Mouse (Mus musculus) hindbrain, embryonic 13.5 days (tissue): ENCODE data around the gene Fmnl1. TPM values are rescaled to one million over a fixed set of nuclear protein-coding genes. Genes with fewer than 3 reads are reported as not detected.

ENCODE experiments used
- ATAC-seq: fragments of 200-750 bp; cut with Nextera tagmentation; 2 replicates; pipeline ENCODE4 v1.8.0; 2017; ENCODE audit warnings: moderate TSS enrichment; ENCODE audit not compliant: low FRiP score
- H3K27ac ChIP-seq: fragments of 300-500 bp; sonication (generic); 2 replicates; pipeline ENCODE4 v1.5.1; 2015; ENCODE audit warnings: inconsistent platforms, mild to moderate bottlenecking, moderate library complexity
- H3K27me3 ChIP-seq: fragments of 300-500 bp; sonication (generic); 2 replicates; pipeline ENCODE4 v1.6.1; 2015; ENCODE audit warnings: mild to moderate bottlenecking, inconsistent platforms
- H3K36me3 ChIP-seq: fragments of 300-500 bp; sonication (generic); 2 replicates; pipeline ENCODE4 v1.6.1; 2015; ENCODE audit warnings: mild to moderate bottlenecking, inconsistent platforms
- H3K4me1 ChIP-seq: fragments of 300-500 bp; sonication (generic); replicated peaks from 2 replicates; pipeline ENCODE4 v1.6.1; 2015; ENCODE audit warnings: inconsistent platforms
- H3K4me2 ChIP-seq: fragments of 300-500 bp; sonication (generic); 2 replicates; pipeline ENCODE4 v1.6.1; 2015; ENCODE audit warnings: inconsistent platforms, mild to moderate bottlenecking, moderate library complexity
- H3K4me3 ChIP-seq: fragments of 300-500 bp; sonication (generic); 2 replicates; pipeline ENCODE4 v1.5.1; 2015; ENCODE audit warnings: mild to moderate bottlenecking, inconsistent platforms
- H3K9ac ChIP-seq: fragments of 300-500 bp; sonication (generic); 2 replicates; pipeline ENCODE4 v1.6.1; 2015; ENCODE audit warnings: mild to moderate bottlenecking, inconsistent platforms
- H3K9me3 ChIP-seq: fragments of 300-500 bp; sonication (generic); 2 replicates; pipeline ENCODE4 v1.6.1; 2016; ENCODE audit warnings: inconsistent platforms
- WGBS: fragments of 180-500 bp; shearing (Covaris S2); methylation state at CpG from one replicate; pipeline ENCODE4 v1.1.7; 2015; 5-methylcytosine and 5-hydroxymethylcytosine counted together
- polyA plus RNA-seq: library from polyadenylated mRNA; unstranded; fragments of >200 nt; fragmentation: Nextera tagmentation; extraction: Ambion mirVana; gene quantifications from 2 replicates; pipeline ENCODE4 v1.2.1, GENCODE M21; 2015

Gene Fmnl1
- polyA plus RNA-seq: 3.1 and 3.3 TPM in 2 replicates

DNA sequence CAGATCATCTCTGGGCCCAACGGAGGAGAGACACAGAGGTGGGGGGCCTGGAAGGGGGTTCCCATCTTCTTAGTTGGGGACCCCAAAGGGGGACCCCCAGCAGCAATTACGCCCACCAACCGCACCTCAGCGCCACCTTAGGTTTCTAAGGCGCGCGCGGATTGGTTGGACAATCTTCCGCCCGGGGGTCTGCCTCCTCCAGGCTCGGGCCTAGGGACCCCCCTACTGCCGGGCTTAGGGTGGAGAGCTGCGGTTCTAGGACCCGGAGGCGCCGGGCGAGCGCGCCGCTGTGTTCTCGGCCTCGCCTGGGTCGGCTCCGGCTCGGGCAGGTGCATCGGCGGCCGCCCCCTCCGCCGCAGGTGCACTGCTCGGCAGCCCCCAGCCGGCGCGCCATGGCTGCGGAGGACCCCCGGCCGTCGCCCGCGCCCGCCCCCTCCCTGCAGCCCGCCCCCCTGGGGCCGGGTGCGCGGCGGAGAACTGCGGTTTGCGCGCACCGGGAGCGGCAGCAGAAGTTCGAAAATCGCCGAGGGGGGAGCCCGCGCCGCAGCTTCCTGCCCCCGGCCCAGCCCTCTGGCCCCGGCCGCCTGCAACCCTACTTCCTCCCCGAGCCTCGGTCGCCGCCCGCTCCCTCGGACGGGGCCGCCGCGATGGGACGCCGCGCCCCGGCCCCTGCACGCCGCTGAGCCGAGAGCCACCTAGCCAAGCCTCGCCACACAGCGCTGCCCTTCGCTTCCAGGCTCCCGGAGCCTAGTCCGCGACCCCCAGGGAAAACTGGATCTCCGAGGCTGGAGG, at the start of gene Fmnl1:
Gene Fmnl1, plus strand, starts transcription at position 614 of the 792 bp plus-strand sequence.
- ATAC-seq: peak; percentile 86
- peak within 1 kb of the TSS; percentile 48; the same call in 1 of the 2 replicates for H3K27ac ChIP-seq
- H3K36me3 ChIP-seq: no peaks in the 10 kb centered on the region
- H3K9me3 ChIP-seq: no peaks in the 10 kb centered on the region
- peaks cover 42% of the 10 kb centered on the region for H3K4me1 ChIP-seq
- H3K9ac ChIP-seq: peak within 1 kb of the TSS; percentile 76
- peak within 1 kb of the TSS; percentile 83 for H3K4me2 ChIP-seq
- peak within 1 kb of the TSS; percentile 74 for H3K4me3 ChIP-seq
- peaks cover 71% of the 10 kb centered on the region for H3K27me3 ChIP-seq
- WGBS: under 1% methylated on average over 58 of the region's 84 CpGs

- Histone ChIP-seq H3K4me1 (peaks cover 48% of the 10 kb centered on the region), H3K36me3 (no peaks in the 10 kb centered on the region), H3K4me3 (peak within 1 kb of the TSS; percentile 85), H3K9ac (peak within 1 kb of the TSS; percentile 100), H3K27me3 (no peaks in the 10 kb centered on the region), H3K4me2 (peak within 1 kb of the TSS; percentile 87), H3K27ac (peak within 1 kb of the TSS; percentile 98), H3K9me3 (no peaks in the 10 kb centered on the region)
- 1% methylated on average over 39 of the region's 39 CpGs for WGBS
- peak; percentile 67 for ATAC-seq
Measured at GRCm38 (mm10) chr11:103131701-103132575, 39.0 kb upstream of the Fmnl1 start, which contains the start of gene Hexim2. Hexim2 (plus strand) TSS chr11:103132429.

DNA sequence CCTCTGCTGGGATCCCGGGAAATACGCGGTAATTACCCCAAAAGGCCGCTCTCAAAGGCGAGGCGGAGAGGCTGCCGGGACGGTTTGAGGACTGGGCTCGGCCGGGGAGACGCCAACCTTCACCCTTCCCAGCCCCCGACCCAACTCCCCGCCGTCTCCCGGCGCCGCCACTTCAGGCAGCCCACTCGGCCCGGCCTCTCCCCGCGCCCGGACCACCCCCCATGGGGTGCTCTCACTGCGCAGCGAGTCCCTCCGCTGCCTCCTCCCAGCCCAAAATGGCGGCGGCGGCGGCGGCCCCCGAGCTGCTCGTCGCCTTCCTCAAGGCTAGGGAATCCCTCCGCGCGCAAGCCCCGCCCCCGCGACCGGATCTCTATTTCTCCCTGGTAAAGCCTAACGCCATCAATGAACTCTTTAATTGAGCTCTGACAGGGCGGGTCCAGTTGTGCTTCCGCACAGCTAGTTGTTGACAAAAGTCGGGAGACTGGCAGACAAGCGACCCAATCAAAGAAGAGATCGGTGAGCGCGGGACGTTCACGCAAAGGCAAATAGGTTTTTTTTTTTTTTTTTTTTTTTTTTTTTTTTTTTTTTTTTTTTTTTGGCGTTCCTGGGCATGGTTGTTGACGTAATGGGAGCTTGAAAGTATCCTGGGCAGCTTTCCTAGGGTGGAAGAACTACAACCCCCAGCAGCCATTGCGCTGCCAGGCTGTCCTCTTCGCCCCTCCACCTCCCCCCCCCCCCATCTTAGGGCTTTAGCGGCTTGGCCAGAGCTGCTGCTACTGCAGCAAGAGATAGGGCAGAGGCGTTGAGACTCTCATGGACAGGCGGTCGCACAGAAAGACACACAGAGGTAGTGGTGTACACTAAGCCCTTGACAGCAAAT, 38.1 kb upstream of the Fmnl1 start:
- ATAC-seq: peak; percentile 92
- Histone ChIP-seq H3K4me3 (peak overlapping the region; percentile 85), H3K9ac (peak overlapping the region; percentile 100), H3K27me3 (no peaks in the 10 kb centered on the region), H3K9me3 (no peaks in the 10 kb centered on the region), H3K4me2 (peak overlapping the region; percentile 87), H3K4me1 (peaks cover 48% of the 10 kb centered on the region), H3K27ac (peak overlapping the region; percentile 98), H3K36me3 (no peaks in the 10 kb centered on the region)
- 2% methylated on average over 58 of the region's 58 CpGs for WGBS

DNA sequence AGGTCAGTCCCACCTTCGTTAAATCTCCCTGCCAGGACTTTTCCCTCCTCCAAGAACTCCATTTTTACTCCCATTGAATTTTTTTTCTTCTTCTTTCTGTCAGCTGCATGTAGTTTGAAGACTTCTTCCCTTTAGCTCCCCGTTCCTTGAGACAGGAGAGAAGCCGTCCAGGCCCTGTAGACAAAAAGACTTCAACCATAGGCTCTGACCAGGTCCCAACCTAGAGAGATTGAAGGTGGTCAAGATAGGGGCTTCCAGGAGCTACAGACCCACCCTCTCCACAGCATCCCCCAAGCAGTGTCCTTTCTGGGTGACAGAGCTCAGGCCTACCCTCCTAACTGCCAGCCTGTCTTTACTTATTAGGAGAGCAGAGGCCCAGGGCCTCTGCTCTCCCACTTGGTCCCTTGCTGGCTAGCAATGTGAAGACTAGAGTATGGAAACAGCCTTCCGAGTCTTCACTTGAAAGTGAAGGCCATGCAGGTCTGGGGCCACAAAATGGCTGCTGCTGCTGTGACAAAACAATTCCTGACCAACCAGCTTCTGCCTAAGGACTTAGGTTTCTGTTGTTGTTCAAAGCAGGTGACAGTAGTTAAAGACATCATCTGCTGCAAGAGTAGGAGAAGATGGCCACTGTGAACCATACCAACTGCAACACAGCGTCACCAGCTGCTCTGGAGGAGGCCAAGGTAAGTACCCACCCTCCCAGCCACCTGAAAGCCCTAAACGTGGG, 37.3 kb upstream of the Fmnl1 start:
- Histone ChIP-seq H3K27ac (peak overlapping the region; percentile 80), H3K9ac (peak overlapping the region; percentile 68), H3K4me3 (peak overlapping the region; percentile 33), H3K36me3 (peaks cover 5% of the 10 kb centered on the region), H3K27me3 (no peaks in the 10 kb centered on the region), H3K9me3 (no peaks in the 10 kb centered on the region), H3K4me2 (peak overlapping the region; percentile 53), H3K4me1 (peaks cover 48% of the 10 kb centered on the region)
- 56% methylated on average over 6 of the region's 6 CpGs for WGBS
- peak; percentile 33; the same call in 1 of the 2 replicates for ATAC-seq

GRCm38 (mm10) chr11:103134221-103134620, 36.7 kb upstream of the Fmnl1 start:
- peaks cover 48% of the 10 kb centered on the region for H3K4me1 ChIP-seq
- peak overlapping the region; percentile 68; the same call in 1 of the 2 replicates for H3K9ac ChIP-seq
- H3K9me3 ChIP-seq: no peaks in the 10 kb centered on the region
- no peak for ATAC-seq
- peak overlapping the region; percentile 53 for H3K4me2 ChIP-seq
- WGBS: 75% methylated on average over 3 of the region's 3 CpGs
- H3K27me3 ChIP-seq: no peaks in the 10 kb centered on the region
- H3K36me3 ChIP-seq: peaks cover 11% of the 10 kb centered on the region
- 0 out of 2 replicates have a peak overlapping the region, but pooled peaks have one; percentile 33 for H3K4me3 ChIP-seq
- H3K27ac ChIP-seq: peak overlapping the region; percentile 80; the same call in 1 of the 2 replicates

GRCm38 (mm10) chr11:103136039-103136577, 34.8 kb upstream of the Fmnl1 start:
- WGBS: 84% methylated on average over 8 of the region's 8 CpGs
- no peak overlapping the region for H3K27ac ChIP-seq
- ATAC-seq: no peak
- no peak overlapping the region for H3K9ac ChIP-seq
- H3K9me3 ChIP-seq: no peaks in the 10 kb centered on the region
- no peak overlapping the region for H3K4me3 ChIP-seq
- no peak overlapping the region for H3K4me2 ChIP-seq
- H3K27me3 ChIP-seq: no peaks in the 10 kb centered on the region
- H3K36me3 ChIP-seq: peaks cover 24% of the 10 kb centered on the region
- H3K4me1 ChIP-seq: peaks cover 43% of the 10 kb centered on the region

GRCm38 (mm10) chr11:103139951-103140762, 30.8 kb upstream of the Fmnl1 start:
- Histone ChIP-seq H3K4me2 (no peak overlapping the region), H3K9me3 (no peaks in the 10 kb centered on the region), H3K9ac (peak overlapping the region; percentile 9; the same call in 1 of the 2 replicates), H3K4me1 (peaks cover 44% of the 10 kb centered on the region), H3K36me3 (peaks cover 24% of the 10 kb centered on the region), H3K27ac (peak overlapping the region; percentile 30; the same call in 1 of the 2 replicates), H3K27me3 (no peaks in the 10 kb centered on the region), H3K4me3 (no peak overlapping the region)
- ATAC-seq: no peak
- 85% methylated on average over 14 of the region's 14 CpGs for WGBS

DNA sequence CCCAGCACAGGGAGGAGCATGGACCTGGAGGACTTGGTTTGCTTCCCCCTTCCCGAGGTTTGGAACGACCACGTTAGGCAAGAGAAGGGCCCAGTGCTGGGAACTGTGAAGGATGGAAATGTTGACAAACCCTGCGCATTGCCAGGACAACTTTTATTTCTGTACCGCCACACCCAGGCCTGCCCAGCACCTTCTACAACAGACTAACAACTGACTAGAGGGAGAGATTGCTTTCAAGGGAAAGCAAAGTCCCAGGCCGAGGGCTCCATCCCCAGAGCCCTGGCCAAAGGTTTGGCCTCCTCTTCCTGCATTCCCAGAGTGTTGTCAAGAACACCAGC, 30.2 kb upstream of the Fmnl1 start:
- Histone ChIP-seq H3K36me3 (peaks cover 24% of the 10 kb centered on the region), H3K4me3 (no peak overlapping the region), H3K4me1 (peaks cover 38% of the 10 kb centered on the region), H3K9ac (peak overlapping the region; percentile 9), H3K9me3 (no peaks in the 10 kb centered on the region), H3K4me2 (no peak overlapping the region), H3K27ac (peak overlapping the region; percentile 30; the same call in 1 of the 2 replicates), H3K27me3 (no peaks in the 10 kb centered on the region)
- WGBS: 65% methylated on average over 6 of the region's 6 CpGs
- ATAC-seq: no peak

DNA sequence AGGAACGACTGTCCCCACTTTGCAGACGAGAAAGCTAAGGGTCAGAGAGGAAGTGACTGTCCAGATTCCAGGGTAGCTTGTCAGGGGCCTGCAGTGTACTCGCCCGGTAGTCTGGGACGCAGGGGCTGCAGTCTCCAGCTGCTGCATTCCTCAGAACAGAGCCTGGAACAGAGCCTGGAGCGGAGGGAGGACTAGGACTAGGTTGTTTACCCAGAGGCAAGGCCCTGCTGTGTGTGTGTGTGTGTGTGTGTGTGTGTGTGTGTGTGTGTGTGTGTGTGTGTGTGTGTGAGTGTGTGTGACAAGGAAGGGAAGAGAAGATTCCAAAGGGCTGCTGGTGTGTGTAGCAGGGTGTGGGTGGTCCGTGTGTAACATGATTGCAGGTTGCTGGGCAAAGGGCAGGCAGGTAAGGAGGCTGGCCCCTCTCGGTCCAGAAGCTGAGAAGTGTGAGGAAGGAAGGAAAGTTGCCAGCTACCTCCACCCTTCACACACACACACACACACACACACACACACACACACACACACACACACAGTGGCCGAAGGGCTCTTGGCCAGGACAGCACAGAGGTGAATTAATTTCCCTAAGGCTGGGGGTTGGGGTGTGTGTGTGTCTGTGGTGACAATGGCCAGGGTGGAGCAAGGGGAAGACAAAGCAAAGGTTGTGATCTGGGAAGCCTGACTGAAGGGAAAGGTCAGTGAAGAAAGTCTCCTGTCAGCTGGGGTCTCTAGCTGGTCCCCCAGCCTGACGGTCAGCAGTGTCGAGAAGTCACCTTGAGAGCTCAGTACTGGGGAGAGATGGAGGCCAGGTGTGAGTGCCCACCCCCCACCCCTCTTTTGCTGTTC, 29.6 kb upstream of the Fmnl1 start:
- 41% methylated on average over 11 of the region's 11 CpGs for WGBS
- peak overlapping the region; percentile 94 for H3K27ac ChIP-seq
- H3K27me3 ChIP-seq: no peaks in the 10 kb centered on the region
- H3K36me3 ChIP-seq: peaks cover 24% of the 10 kb centered on the region
- H3K4me3 ChIP-seq: no peak overlapping the region
- 0 out of 2 replicates have a peak, but pooled peaks have one; percentile 16 for ATAC-seq
- H3K9me3 ChIP-seq: no peaks in the 10 kb centered on the region
- peak overlapping the region; percentile 43 for H3K9ac ChIP-seq
- peak overlapping the region; percentile 15; the same call in 1 of the 2 replicates for H3K4me2 ChIP-seq
- H3K4me1 ChIP-seq: peaks cover 35% of the 10 kb centered on the region
